Mouse (Mus musculus): ENCODE measurements around the gene Tarsl2. TPM values are rescaled to one million over a fixed set of nuclear protein-coding genes. Genes with fewer than 3 reads are reported as not detected.

Gene Tarsl2
- polyA plus RNA-seq, 1 experiment from 2014 or later: 4.0 TPM

DNA sequence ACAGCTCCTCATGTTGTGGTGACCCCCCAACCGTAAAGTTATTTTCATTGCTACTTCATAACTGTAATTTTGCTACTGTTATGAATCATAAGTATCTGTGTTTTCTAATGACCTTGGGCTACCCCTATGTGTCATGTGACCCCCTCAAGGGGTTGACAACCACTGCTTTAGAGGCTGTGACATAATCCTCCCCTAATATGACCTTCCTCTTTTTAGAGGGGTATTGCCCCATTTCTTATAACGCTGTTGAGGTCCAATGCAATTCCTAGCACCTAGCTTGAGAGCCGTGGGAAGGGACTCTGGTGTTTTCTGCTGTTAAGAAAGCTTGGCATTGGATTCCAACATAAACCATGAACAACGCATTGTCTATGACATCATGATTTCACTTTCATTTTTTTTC, 6.0 kb downstream of the Tarsl2 start:
- DNase-seq (ENCODE audit: low spot score): no peak

- no peak for DNase-seq (ENCODE audit: low spot score)
These were observed 12.9 kb downstream of the Tarsl2 start for GRCm38 (mm10) chr7:65657490-65658120.

- DNase-seq (ENCODE audit: low spot score): no peak
These were observed 18.6 kb downstream of the Tarsl2 start for GRCm38 (mm10) chr7:65663225-65663790.

DNA sequence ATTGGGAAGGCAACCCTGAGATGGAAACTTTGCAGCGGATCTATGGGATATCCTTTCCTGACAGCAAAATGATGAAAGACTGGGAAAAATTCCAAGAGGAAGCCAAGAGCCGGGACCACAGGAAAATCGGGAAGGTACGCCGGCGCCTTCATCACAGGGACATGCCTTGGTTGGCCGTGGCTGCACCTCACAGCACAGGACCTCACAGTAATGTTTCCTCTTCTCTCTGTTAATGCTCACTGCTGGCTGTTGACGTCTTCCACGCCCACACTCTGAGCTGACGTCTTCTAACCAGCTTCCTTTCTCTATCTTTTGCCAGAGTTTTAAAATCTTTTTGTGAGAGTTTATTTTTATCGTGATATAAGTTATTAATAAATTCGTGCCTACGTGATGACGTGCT, 19.2 kb downstream of the Tarsl2 start:
- DNase-seq (ENCODE audit: low spot score): no peak

DNA sequence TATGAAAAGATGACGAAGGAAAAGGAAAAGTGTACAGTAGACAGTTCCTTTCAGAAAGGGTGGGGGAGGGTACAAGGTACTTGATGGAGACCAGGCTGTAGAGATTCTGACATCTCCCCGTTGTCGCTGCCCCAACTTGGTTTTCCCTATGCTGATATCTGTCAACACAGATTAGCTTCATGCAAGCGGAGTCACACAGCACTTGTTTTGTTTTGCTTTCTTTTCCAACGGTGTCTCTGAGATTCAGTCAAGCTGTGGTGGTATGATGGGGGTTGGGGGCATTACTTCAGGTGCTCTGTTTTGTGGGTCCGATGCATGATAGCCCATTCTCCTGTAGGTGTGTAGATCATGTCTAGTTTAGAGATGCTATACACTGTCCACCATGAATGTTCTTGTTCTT, 22.8 kb downstream of the Tarsl2 start:
- no peak for DNase-seq (ENCODE audit: low spot score)

DNA sequence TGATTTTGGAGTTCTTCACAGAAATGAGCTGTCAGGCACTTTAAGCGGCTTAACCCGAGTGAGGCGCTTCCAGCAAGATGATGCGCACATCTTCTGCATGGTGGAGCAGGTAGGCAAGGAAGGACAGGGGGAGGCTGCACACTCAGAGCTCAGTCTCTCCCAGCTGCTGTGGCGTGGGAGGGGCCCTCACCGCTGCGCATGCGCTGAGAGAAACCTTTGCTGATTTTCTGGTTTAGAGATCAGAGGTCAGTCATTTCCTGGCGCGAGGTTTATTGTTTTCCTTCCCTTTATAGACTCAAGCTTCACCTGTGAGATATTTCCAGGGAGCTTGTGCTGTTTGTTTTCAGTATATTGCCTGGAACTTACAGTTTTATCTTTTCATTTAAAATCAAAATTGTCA, 33.4 kb downstream of the Tarsl2 start:
- no peak for DNase-seq (ENCODE audit: low spot score)

- DNase-seq (ENCODE audit: low spot score): no peak
These were observed 34.4 kb downstream of the Tarsl2 start for GRCm38 (mm10) chr7:65678900-65679595.

GRCm38 (mm10) chr7:65681166-65681565, 36.5 kb downstream of the Tarsl2 start:
- no peak for DNase-seq (ENCODE audit: low spot score)

DNA sequence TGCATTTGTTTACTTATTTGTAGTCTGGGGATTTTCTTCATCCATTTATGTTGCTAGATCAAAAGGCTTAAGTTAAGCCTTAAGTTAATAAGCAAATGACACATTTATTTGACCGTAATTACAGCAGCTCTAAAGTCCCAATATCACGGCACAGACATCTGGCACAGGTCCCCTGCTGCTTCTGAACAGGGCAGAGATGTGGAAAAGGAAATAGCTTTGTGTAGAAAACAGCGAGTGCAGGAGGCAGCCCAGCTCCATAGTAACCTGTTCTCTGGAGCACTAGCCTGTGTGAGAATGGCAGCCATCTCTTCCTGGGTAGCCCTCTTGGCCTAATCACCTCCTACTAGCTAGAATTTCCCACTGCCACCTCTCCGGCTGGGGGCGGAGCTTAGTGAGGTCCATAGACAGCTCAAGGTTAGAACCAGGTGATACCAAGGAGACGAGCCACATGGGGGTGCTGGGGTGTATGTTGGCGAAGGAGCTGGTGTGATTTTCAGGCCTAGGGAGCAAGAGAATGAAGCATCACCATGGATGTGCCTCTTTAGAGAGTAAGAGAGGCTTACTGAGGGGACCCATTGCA, 39.6 kb downstream of the Tarsl2 start:
- no peak for DNase-seq (ENCODE audit: low spot score)

- DNase-seq (ENCODE audit: low spot score): no peak
These were observed 42.0 kb downstream of the Tarsl2 start for GRCm38 (mm10) chr7:65686664-65687063.

GRCm38 (mm10) chr7:65690869-65691268, 46.2 kb downstream of the Tarsl2 start, which contains the start of gene Tm2d3:
Tm2d3 (plus strand) TSS chr7:65691169.
- no peak for DNase-seq (ENCODE audit: low spot score)

DNA sequence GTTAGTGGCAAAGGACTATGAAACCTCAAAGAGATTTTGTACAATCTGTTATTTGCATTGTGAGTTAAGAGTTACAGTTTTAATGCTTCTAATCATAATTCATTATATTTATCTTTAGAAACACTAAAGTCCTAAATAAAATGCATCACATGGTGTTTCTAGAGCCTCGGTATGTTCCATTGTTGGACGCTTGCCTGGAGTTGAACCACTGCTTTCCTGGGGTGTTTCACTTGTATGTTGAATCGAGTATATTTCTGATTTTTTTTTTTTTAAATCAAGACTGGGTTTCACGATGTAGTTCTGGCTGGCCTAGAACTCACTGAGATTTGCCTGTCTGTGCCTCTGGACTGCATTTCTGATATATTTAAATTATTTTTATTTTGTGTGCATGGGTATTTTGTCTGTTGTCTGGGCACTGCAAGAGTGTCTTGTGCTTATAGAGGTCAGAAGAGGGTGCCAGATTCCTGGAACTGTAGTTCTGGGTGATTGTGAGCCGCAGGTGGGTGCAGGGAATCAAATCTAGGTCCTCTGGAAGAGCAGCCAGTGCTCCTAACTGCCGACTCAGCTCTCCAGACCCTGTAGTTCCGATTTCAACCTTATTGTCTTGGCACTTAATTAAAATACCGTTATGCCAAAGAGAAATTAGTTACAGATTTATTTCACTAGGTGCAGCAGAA, 47.4 kb downstream of the Tarsl2 start:
- no peak for DNase-seq (ENCODE audit: low spot score)

DNA sequence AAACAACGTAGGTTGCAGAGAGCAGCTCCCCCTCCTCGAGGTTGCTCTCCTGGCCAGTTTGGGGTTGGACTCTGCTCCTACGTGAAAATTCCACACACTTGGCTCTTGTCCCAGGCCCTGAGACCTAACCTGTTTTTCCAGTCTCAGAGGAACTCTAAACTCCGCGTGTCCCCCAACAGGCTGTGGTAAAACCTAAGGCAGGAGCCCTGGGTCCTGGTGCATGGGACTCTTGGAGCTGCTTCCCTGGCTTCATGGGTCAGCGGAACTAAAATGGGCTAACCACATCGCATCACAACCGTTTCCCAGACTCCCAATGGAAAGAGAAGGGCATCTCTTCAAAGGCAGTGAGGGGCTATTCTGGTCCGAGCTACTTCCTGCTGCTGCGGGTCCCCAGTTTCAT, 48.2 kb downstream of the Tarsl2 start:
- DNase-seq (ENCODE audit: low spot score): no peak

- DNase-seq (ENCODE audit: low spot score): peak; percentile 91
These were observed 48.7 kb downstream of the Tarsl2 start for GRCm38 (mm10) chr7:65693301-65693821.

- DNase-seq (ENCODE audit: low spot score): peak; percentile 46
These were observed 51.8 kb downstream of the Tarsl2 start for GRCm38 (mm10) chr7:65696450-65696849.

DNA sequence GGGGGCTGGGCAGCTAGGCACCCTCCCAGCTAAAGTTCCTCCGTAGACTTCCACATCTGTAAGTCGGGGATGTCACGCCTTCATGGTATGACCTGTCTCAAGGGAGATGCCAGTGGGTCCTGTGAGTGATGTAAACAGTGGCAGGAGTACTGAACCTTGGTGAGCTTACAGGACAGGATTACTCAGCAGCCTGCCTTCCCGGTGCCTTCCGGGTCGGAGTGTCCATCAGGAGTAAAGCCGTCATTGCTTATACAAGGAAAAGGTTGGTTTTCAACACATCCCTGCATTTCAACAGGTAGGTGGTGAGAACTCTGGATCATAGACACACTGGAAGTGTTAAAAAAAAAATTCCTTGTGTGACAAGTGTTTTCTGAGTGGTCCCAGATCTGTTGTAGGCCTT, 57.4 kb downstream of the Tarsl2 start:
- DNase-seq (ENCODE audit: low spot score): no peak

DNA sequence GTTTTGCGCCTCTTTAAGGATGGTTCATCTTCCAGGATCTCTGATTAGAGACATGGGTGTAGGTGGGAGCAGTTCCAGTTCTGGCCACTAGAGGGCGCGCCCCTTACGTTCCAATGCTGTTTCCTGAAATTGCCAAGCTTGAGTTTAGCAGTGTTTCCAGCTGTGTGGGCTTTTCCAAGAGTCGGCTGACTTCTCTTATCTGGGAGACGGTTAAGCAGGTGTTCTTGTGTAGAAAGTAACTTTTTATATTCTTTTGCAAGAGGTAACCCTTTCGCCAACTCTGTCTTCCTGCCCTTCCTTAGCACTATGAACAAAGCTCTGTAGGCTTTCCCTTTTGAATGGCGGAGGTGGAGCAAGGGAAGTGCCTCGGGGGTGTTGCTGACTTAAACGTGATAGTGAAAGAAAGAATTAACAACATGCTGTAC, 60.1 kb downstream of the Tarsl2 start:
- DNase-seq (ENCODE audit: low spot score): peak; percentile 76

- no peak for DNase-seq (ENCODE audit: low spot score)
These were observed 63.8 kb downstream of the Tarsl2 start for GRCm38 (mm10) chr7:65708506-65708905.

DNA sequence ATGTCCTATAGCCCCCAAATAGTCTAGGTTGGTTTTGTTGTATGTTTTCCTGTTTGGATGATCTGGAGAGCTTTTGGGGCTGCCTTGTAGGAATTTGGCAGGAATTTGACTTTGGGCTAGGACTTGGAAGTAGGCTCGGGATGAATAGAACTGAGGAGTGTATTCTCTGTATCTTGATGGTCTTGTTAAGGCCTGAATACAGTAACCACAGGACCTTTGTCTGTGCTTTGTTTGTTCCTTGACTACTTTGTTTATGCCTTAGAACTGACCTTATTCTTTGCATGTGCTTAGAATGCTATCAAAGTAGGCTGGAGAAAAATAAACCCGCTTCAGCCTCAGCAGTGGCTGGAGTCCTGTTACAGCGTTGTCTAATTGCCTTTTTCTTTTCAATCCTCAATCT, 65.6 kb downstream of the Tarsl2 start:
- DNase-seq (ENCODE audit: low spot score): no peak

DNA sequence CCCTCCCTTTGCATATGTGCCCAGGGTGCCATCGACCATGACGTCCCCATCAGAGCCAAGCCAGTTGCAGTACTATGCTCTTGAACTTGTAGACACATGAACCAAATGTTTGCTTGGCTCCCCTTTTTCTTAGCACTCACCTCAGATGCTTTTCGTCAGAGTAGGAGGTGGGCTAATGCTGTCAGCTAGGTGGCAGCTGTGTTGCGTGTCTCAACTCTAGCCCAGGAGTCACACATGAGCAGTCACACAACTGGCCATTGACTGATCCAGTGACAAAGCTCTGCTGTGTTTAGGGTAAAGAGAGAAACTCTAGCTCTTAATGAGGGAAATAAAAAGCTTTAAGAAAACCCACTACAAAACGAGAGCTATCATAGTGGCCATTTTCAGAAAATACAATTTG, 69.1 kb downstream of the Tarsl2 start:
- DNase-seq (ENCODE audit: low spot score): no peak

DNA sequence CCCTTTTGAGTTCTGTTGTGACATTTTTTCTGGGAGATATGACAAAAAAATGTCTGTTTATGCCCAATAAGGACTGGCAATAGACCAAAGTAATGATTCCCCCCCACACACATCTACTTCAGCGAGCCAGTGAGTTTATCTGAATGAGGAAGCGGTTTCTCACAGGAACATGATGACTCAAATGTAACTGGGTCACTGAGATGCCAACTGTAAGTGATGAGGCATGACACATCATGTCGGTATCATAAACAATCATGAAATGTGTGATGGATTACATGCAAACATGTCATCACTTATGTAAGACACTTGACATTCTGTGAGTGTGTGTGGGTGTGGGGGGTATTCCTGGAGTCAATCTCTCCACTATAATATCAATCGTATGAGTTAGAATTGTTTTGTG, 69.6 kb downstream of the Tarsl2 start:
- no peak for DNase-seq (ENCODE audit: low spot score)

DNA sequence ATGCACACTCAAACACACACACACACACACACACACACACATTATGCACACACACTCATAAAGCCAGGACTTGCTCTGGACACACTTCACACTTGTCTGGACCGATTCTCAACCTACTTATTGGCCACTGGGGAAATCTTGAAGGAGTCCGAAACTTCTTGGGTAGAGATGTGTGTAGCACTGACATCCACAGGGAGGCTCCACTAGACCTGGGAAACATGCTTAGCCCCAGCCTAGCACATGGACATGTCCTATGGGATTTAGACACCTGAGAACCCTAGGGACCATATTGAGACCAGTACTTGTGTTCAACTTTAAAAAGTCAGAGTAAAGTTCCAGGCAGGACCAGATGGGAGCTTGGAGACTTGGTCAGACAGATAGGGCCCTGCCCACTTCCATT, 89.3 kb downstream of the Tarsl2 start:
- DNase-seq (ENCODE audit: low spot score): no peak
